Mouse (Mus musculus) left cerebral cortex, adult 11 months (tissue): ENCODE results near the gene Zfr.
A peak's percentile ranks its signal among the peaks of the same experiment; 100 is the strongest.

Source experiments
- DNase-seq: peaks from one replicate; pipeline ENCODE4 v3.0.0; 2022; ENCODE audit warnings: low spot score

Gene Zfr

DNA sequence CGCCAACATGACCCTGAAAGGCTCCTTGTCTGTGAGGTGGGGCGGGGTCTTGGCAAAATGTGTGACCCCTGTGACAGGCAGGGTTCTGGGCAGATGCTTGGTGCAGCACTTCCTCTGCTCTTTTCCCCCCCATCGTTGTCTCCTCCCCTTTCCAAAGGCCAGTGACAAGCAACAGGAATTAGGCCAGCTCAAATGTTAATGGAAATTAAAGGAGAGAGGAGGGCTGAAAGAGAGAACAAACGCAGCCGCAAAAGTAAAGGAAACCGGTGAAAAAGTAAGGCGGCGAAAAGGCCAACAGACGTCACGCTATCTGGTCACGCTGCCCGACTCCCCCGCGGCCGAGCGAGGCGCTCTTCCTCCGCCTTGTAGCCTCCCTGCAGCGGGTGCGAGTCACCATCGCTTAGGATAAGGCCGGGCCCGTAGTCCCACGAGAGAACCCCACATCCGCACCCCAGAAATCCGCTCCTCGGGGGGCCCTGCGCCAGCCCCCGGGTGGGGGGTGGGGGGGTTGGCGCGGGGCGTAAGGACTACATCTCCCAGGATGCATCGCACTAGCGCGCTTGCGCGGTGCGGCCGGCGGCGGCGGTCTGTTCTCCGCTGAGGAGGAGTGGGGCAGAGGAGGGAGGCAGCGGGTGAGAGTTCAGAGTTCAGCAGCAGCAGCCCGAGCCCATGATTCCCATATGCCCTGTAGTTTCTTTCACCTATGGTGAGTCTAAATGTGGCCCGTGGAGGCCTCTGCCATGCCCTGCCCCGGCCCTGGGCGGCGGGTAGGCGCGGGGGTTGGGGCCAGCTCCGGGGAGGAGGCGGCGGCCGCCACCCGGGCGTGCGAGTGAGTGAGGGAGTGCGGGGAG, at the start of gene Zfr:
Zfr (plus strand) TSS at position 590 of the 851 bp plus-strand sequence.
- DNase-seq = peak; percentile 89

DNA sequence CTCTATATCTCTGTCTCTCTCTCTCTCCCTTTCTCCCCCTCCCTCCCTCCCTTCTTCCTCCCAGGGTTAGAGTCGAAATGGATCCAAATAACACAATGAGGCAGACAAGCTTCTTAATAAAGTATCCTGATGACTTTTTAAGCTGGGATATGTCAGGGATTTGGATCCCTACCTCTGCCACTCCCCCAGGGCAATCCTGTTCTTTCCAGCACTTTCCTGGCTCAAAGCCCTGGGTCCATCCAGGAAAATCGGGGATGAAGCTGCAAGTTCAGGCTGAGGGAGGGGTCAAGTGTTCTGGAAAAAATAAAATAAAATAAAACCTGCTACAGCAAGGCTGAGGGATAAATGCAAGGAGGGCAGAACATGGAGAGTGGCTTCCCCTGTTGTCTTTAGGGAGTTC, 49.7 kb upstream of the Zfr start:
- DNase-seq = no peak

DNA sequence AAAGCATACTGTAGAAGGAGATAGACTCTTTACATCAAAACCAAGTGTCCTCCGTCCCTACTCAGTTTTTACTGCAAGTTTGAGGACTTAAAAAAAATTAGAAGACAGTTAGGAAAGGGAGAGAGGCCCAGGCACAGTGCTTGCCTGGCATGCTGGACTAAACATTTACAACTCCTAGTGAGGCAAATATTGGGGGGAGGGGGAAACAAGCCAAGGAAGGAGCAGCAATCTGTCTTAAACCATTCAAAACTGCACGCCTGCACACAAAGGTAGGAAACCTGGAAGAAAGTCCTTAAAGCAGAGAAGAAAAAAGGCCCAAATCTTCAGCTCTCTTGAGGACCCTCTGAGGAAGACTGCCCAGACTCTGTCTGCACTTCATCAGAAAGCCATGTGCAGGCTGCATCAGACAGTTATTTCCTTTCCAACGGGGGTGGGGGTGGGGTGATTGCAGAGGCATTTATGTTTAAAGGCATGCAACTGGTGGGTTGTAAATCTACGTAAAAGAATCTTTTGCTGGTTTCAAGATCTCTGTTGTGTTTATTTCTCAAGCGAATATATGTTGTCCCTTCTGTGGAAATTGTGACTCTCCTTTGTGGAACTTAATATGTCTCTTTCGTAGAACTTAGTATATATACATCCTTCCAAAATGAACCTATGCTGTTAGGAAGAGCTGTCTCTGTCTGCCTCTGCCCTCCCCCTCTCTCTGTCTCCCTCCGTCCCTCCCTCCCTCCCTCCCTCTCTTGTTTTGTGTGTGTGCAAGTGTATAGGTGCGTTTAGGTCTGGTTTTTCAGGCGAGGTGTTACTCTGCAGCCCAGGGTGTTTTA, 49.0 kb upstream of the Zfr start:
- no peak for DNase-seq

DNA sequence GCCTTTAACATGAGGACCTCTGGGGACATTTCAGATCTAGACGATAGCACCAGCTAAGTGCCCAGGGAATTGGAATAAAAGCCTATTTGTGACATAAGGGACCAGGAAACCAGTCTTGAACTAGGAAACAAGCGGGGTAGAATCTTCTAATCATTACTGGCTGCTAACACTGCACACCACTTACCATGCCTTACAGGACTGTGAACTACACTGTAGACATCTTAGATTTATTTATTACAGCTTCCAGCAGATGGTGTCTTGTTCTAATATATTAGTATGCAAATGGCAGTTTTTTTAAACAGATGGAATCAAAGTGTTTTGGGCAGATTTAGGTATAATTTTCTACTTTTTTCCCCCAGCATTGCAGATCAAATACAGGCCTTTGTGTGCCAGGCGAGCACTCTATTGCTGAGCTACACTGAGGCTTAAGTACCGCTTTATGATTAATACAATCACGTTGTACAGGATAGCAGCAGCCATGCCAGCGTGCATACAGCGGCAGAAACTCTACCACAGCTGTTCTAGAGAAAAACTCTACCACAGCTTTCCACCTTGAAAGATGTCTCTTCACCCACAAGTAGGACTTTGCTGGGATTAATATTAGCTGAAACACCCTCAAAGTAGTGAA, 44.8 kb upstream of the Zfr start:
- no peak for DNase-seq

DNA sequence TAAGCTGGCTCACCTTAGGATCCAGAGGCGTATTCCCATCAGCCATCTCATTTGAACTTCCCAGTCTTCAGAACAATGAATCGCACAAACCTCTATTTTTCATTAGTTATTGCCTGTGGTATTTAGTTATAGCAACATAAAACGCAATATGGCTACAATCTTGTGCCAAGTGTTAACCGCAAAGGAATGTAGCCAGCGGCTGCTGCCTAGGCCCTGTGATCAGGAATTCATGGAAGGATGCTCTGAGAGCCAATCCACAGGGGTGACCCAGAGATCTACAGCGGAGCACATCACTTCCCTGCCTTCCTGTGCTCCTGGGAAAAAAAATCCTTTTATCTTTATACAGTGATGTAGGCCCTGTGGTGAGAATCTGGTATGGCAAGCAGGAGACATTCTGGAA, 43.2 kb upstream of the Zfr start:
- DNase-seq = no peak

DNA sequence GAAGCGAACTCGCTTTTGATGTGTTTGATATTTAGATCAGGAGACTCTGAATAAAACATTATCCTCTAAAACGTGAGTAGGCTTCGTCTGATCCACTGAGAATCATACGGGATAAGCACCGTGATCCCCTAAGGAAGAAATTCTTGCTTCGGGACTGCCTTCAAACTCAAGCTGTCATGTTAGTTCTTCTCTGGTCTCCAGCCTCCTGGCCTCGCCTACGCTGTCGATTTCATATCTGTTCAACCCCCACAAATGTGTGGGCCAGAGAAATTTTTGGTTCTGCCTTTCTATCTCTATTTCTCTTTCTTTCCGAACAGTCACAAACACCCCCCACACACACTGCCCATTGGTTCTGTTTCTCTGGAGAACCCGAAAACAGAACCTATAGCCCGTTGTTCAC, 35.3 kb upstream of the Zfr start:
- no peak for DNase-seq

DNA sequence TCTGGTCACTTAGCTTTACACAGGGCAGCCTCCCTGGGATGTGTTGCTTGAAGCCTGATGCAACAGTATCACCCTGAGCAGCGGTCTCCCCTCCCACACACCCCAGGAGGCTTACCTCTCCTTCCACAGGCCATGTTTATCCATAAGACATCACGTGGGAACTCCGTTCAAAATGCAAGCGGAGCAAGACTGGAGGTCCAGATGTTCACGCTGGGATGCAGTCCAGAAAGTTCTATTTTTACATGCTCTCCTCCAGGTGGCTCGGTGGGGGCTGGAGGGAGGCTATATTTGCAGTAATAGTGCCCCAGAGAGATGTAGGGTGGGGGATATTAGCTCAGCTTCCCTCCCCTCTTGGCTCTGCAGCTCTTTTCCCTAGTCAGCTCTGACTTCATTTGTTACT, 33.5 kb upstream of the Zfr start:
- no peak for DNase-seq

DNA sequence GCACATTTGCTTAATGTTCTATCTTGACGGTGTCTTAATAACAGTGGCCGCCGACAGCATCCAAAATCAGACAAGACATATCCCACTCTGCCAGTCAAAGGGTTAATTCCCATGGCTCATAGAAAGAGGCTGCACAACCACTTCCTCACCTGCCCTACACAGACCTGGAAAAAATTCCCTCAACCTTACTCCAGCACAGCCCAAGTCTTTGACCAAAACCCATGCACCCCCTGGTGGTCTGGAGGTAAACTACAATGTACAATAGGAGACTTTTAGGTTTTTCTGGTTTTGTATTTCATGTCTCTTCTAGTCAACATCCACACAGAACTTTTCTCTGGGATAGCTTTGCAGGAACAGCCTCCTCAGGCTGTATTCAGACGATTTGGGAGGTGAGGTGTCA, 32.8 kb upstream of the Zfr start:
- DNase-seq = no peak

DNA sequence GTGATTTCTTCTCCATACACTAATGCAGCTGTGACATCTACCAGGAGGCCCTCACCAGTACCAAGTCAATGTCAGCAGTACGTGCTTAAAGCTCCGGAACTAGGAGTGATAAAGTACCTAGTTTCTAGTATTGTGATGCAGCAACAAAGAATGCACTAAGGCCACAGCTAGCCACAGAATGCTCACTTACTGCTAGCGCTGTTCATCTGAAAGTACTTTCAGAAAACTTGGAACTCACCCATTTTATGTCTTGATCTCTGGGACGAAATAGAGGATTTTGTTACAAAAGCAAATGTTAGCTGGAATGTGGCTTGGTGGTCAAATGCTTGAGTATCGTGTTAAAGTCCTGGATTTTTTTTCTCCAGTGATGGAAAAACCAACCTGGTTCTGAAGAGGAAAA, 30.0 kb upstream of the Zfr start:
- no peak for DNase-seq

DNA sequence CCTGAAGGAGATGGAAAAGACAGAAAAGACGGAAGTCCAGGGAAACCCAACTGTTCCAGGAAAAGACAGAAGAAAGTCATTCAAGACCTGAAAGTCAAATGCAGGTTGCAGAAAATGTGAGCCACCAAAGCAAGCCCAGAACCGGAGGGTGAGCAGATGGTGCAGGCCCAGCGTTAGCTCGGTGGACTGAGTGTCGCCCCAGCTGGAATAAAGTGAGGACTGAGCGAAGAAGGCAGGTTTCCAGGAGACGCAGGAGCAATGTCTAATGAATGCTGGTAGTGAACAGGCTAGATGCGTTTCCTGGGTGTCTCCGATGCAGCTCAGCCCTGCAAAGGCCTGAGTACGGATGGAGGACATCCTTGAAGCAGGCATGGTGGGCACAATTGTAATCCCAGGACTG, 29.5 kb upstream of the Zfr start:
- no peak for DNase-seq

DNA sequence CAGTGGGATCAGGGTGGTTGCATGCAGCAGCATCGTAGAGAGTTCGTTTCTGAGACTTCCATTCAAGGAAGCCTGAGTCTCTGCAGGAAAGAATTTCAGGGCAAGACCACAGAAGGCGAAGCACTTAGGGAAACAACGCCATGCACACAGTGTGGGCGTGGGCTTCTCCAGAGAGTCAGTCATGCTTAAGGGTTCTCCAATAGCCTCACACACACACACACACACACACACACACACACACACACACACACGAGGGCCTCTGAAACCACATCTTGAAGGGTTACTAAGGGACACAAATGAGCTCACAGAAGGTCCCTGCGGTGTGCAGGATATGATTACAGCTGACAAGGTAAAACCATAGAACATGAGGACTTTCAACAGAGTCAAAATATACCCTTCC, 27.5 kb upstream of the Zfr start:
- no peak for DNase-seq

DNA sequence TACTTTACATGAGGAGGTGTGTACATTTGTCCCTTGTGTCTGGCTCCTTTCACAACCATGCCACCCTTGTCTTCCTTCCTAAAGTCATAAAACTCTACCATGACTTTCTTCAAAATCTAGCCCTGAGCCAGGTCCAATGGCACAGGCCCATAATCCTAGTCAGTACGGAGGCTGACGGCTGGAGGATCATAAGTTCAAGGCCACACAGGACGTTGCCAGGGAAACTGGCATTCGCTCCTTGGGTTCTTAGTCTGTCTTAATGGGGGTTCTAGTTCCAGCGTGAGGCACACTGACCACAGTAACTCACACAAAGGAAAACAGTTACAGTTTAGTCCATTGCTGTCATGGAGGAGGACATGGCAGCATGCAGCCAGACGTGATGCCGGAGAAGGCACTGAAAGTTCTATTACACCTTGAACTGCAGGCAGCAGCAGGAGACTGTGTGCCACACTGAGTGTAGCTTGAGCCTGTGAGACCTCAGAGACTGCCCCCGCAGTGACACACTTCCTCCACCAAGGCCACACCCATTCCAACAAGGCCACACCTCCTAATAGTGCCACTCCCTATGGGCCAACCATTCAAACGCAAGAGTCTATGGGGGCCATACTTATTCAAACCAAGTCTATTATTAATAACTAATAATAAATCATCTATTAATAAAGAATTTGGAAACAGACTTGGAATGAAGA, 26.5 kb upstream of the Zfr start:
- no peak for DNase-seq

DNA sequence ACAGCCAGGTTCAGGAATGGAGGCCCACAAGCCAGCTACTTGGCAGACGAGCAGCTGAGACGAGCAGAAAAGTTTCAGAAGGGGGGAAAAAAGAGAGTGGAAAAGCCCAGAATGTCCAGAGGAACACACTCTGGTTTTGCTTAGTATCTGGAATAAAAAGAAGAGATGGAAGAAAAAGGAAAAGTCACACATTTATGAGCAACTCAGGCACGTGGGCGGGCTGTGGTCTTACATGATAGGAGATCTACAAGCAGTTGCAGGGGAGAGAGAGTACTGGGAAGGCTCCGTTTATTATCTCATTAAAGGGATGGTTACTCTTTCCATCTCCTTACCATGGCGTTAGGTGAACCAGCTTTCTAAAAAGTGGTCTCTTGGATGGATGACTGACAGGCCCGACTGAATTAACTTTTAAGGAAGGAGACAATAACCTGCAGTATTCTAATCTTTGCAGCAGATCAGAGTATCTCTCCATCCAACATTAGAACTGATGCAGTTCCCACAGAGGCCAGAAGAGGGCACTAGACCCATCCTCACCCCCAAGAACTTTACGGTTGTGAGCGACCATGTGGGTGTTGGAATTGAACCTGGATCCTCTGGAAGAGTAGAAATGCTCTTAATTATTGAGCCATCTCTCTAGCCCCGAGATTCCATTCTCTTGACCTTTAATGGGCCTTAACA, 25.7 kb upstream of the Zfr start:
- no peak for DNase-seq

DNA sequence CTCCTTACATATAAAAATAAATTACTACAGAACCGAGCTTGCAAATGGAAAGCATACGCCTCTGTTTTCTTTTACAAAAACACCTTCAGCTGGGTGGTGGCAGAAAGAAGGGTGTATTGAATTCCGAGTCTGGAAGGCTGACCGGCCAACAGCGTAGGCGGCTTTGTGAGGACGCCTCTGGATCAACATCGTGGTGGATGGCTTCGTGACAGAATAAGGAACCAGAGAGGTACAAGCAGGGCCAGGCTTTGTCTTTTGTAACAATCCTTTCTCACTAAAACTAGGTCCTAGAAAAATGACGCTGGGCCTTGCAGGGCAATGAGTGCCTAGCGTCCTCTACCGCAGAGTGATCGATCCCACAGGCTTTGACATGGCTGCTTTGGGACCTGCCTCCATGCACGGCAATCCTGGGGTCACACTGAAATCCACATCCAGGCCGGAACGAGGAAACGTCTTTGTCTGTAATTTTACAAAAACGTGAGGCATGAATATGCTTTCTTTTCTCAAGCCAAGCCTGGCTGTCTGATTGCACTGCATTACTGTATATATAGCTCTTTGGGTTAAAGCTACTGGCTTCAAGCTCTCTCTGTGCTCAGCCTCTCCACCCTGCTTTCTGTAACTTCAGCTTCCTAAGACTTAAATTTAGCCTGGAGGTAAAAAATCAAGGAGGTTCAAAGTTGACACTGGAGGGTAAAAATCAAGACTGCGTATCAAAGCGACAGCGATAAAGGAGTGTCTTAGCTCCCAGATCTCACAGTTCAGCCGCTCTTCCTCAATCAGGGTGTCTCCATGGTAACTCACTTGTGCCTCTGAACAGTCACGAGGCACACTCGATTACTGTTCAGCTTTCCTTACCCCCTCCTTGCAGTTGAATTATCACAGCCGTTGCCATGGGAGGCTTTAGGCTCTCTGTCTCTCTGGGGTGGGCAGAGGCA, 24.3 kb upstream of the Zfr start:
- DNase-seq = no peak

DNA sequence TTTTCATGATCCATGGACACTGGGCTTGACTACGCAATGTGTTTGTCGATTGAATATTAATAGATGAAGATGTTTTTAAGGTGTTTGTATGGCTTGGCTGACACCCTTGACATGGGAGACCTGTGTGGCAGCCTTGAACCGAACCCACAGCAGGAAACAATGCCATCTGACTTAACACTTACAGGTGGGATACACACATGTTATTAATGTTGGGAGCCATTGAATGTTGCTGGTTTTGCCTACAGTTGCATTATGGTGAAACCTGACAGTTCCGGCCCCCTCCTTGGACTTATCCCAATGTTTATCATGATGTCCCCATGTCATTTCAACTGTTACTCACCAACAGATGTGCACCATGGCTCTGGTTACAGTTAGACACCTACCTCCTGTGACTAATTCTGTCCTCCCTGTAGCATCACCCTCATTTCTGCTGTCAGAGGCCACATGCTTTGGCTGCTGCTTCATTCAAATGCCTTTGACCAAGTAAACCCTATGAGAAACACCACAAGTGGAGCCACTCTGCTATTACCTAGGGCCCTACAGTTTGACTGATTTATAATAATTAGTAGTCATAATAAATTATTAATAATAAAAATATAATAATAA, 23.6 kb upstream of the Zfr start:
- DNase-seq = no peak

DNA sequence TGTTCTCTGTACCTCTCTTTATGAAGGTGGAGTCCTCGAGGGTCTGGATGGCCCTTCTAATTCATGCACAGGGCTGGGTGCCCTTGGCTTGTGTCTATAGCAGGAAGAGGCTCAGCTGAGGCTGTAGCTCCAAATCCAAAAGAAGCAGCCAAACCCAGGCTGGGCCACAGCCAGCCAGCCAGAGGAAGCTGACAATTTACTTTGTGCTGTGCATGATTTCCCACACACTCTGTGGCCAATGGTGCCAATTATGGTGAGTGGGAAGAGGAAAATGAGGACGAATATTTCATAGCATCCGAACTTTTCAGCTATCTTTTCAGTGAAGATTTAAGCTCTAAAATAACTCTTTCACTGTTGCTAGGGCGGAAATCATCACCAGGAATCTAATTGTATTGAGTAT, 21.2 kb upstream of the Zfr start:
- DNase-seq = no peak

DNA sequence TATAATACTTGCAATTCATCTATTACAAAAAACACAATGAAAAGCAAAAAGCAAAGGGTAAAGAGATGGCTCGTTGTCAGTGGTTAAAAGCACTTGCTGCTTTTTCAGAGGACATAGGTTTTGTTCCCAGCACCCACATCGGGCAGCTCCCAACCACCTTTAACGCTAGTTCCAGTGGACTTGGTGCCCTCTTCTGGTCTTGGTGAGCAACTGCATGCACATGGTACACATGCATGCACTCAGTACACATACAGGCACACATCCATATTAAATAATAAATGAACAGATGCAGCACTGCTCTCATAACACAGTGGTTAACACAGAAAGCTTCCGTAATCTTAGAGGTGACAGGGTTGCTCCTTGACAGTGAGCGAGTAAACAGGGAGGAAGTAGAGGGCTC, 20.3 kb upstream of the Zfr start:
- DNase-seq = no peak

DNA sequence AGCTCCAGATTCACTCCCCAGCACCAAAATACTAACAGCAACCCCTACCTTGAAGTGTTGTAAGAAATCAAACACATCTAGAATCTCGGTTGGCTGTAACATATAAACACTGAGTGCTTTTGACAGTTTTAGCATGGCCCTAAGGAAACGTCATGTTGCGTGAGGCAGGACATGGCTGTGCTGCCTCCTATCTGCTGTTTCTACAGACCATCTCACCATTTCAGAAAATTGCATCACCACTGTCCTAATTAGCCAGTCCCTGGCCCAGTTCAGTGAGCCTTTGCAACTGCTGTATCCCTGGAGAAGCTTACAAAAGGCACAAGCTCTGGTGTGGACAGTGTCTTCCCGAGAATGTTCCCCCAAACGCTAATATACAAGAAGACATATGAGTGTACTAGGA, 16.7 kb upstream of the Zfr start:
- DNase-seq = no peak

DNA sequence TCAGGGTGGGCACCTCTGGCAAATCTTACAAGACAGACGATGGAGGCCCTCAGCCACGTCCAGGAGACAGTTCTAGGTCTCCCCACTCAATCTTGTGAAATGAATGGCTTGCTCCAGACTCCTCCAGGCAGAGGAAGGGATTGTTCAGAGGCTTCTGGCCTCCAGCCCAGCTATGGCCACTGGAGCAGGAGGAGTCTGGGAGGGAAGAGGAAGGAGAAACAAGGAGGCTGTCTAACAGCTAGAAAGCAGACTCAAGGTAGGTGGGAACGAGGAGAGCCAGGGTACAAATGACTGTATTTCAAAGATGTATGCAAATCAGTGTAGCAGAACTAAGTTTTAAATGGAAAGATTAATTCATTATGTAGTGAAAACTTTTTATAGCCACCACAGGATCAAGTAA, 13.9 kb upstream of the Zfr start:
- no peak for DNase-seq

DNA sequence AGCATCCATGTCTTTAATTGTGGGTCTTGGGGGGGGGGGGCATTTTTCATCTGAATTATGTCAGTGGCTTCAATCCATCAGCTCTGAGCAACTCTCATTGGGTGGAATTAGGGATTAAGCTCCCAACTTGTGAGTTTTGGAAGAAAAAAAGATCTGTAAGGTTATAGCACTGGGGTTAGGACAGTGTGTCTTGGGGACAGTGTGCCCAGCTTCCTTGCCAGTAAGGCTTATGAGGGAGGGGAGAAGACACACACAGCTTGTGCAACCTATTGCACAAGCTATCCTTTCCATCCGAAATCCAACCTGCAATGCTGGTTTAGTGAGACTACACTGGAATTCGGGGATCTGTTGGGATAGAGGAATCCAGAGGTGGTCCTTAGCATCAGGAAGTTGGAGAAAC, 12.8 kb upstream of the Zfr start:
- no peak for DNase-seq
